Mouse (Mus musculus) midbrain, postnatal 0 days (tissue): ENCODE data around the gene Fubp1. TPM values are rescaled to one million over a fixed set of nuclear protein-coding genes. Genes with fewer than 3 reads are reported as not detected.

ENCODE experiments used
- ATAC-seq: fragments of 200-750 bp; cut with Nextera tagmentation; 2 replicates; pipeline ENCODE4 v1.8.0; 2017; ENCODE audit warnings: moderate number of reproducible peaks, mild to moderate bottlenecking, moderate TSS enrichment, moderate library complexity; ENCODE audit not compliant: low FRiP score
- DNase-seq: peaks from one replicate; pipeline ENCODE4 v3.0.0-alpha.2; 2015; ENCODE audit warnings: low spot score
- H3K27ac ChIP-seq: fragments of 300-500 bp; sonication (generic); 2 replicates; pipeline ENCODE4 v1.5.1; 2014; ENCODE audit warnings: low read depth, mild to moderate bottlenecking, low read length, mixed read lengths
- H3K27me3 ChIP-seq: fragments of 300-500 bp; sonication (generic); 2 replicates; pipeline ENCODE4 v1.6.1; 2014; ENCODE audit warnings: low read length, control low read depth, mixed read lengths; ENCODE audit not compliant: insufficient read depth
- H3K36me3 ChIP-seq: fragments of 300-500 bp; sonication (generic); 2 replicates; pipeline ENCODE4 v1.6.1; 2014; ENCODE audit warnings: low read length, control low read depth, mixed read lengths; ENCODE audit not compliant: insufficient read depth
- H3K4me1 ChIP-seq: fragments of 300-500 bp; sonication (generic); 2 replicates; pipeline ENCODE4 v1.6.1; 2014; ENCODE audit warnings: mild to moderate bottlenecking, control low read depth, antibody characterized with exemption, low read length, mixed read lengths; ENCODE audit not compliant: insufficient read depth
- H3K4me2 ChIP-seq: fragments of 300-500 bp; sonication (generic); 2 replicates; pipeline ENCODE4 v1.6.1; 2014; ENCODE audit warnings: low read depth, mild to moderate bottlenecking, low read length, mixed read lengths; ENCODE audit not compliant: poor library complexity, severe bottlenecking
- H3K4me3 ChIP-seq: fragments of 300-500 bp; sonication (generic); 2 replicates; pipeline ENCODE4 v1.5.1; 2014; ENCODE audit warnings: low read depth, mild to moderate bottlenecking, low read length, moderate library complexity
- H3K9ac ChIP-seq: fragments of 300-500 bp; sonication (generic); replicated peaks from 2 replicates; pipeline ENCODE4 v1.6.1; 2014; ENCODE audit warnings: mild to moderate bottlenecking, low read length, moderate library complexity, mixed read lengths; ENCODE audit not compliant: poor library complexity, severe bottlenecking
- H3K9me3 ChIP-seq: fragments of 300-500 bp; sonication (generic); 2 replicates; pipeline ENCODE4 v1.6.1; 2016; ENCODE audit warnings: low read length, control low read depth
- CTCF ChIP-seq: IDR thresholded peaks from 2 replicates; pipeline ENCODE4 v1.5.1; 2016; ENCODE audit warnings: antibody characterized with exemption, mild to moderate bottlenecking
- WGBS: fragments of 180-500 bp; shearing (Covaris S2); extraction: QIAGEN DNeasy Blood & Tissue Kit; methylation state at CpG from one replicate; pipeline ENCODE4 v1.1.7; 2014; 5-methylcytosine and 5-hydroxymethylcytosine counted together
- polyA plus RNA-seq: library from polyadenylated mRNA; unstranded; fragments of >200 nt; fragmentation: Nextera tagmentation; extraction: Ambion mirVana; gene quantifications from 2 replicates; pipeline ENCODE4 v1.2.1, GENCODE M21; 2015
- total RNA-seq: library from RNA; depleted of rRNA; stranded (reverse); fragments of >200 nt; gene quantifications from 2 replicates; pipeline ENCODE4 v1.2.3, GENCODE M21; 2014

Gene Fubp1
- total and polyA plus RNA-seq, 2 experiments from 2014 or later: 127 to 183 TPM

DNA sequence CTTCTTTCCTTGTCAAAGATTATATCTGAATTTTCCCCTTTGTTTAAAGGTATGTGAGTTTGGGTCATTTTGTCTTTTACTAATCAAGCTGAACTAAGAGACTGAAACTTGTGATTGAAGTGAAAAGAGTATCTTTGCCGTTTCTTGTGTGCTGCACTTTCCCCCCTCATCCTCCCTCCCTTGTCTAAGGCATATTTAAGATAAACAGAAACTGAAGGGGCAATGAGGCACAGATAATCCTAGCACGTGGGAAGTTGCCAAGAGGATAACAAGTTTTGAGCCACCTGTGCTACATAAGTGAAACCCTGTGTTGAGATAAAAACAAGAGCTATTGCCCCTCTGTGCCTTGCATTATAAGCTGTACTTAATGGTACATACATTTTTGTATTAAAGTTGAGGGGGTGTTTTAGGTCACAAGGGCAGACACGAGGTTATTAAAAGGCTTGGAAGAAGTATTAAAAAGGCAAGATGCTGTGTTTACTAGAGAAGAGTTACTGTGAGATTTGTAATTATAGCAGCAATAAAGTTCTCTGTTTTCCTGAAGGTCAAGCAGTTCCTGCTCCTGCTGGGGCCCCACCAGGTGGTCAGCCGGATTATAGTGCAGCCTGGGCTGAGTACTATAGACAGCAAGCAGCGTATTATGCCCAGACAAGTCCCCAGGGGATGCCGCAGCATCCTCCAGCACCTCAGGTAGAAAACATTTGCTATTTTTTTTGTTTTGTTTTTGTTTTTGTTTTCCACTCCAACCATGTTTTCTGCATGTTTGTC is 21.3 kb downstream of the Fubp1 start:
- 39% methylated on average over 6 of the region's 6 CpGs for WGBS
- ATAC-seq (no peak), DNase-seq (no peak)
- Histone ChIP-seq H3K4me1 (no peaks in the 10 kb centered on the region), H3K4me2 (no peak overlapping the region), H3K4me3 (no peak overlapping the region), H3K27ac (no peak overlapping the region), H3K9ac (no peak overlapping the region), H3K36me3 (peaks cover 16% of the 10 kb centered on the region; the same call in 1 of the 2 replicates), H3K27me3 (no peaks in the 10 kb centered on the region), H3K9me3 (no peaks in the 10 kb centered on the region)
- no peak for TF ChIP-seq CTCF

DNA sequence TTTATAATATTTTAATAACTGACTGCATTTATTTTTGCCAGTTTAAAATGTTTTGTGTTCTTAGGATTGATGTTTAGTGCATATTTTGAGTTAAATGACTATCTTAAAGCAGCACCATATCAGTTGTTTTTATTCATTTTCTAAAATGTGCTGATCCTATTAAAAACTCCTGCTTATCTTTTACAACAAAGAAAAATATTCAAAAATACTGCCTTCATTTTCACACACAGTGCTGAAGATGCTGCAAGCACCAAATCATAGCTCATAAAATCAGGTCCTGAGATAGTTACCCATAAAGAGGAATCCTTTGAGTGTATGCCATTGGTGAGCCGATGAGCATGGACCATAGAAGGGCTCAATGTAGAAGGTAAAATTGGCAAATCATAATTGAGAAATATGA is 25.0 kb downstream of the Fubp1 start:
- DNase-seq: no peak
- H3K4me3 ChIP-seq: no peak overlapping the region
- no peaks in the 10 kb centered on the region for H3K4me1 ChIP-seq
- WGBS: 90% methylated on average over 1 of the region's 1 CpGs
- H3K36me3 ChIP-seq: peaks cover 18% of the 10 kb centered on the region
- ATAC-seq: no peak
- no peak overlapping the region for H3K9ac ChIP-seq
- H3K9me3 ChIP-seq: no peaks in the 10 kb centered on the region
- no peak for TF ChIP-seq CTCF
- H3K27me3 ChIP-seq: no peaks in the 10 kb centered on the region
- H3K27ac ChIP-seq: no peak overlapping the region
- H3K4me2 ChIP-seq: no peak overlapping the region

DNA sequence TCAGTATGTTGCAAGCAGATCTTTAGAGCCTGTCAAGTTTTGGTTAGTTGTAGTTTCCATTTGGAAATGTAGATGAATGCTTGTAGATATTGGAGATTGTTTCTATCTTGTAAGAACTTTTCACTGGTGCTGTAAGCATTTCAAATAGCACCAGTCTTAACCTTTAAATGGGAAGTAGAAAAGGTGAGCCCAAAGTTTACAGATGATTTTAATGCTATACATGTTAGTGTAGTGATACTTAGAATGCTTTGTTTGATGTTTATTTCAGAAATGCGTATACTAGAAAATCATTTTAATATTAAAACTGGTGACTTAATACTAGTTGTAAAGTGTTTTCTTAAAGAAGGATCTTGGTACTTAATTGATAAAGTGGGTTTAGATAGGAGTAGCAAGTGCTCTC is 25.6 kb downstream of the Fubp1 start:
- DNase-seq (no peak), ATAC-seq (no peak)
- peaks cover 16% of the 10 kb centered on the region for H3K36me3 ChIP-seq
- no peaks in the 10 kb centered on the region for H3K27me3 ChIP-seq
- H3K27ac ChIP-seq: no peak overlapping the region
- no peaks in the 10 kb centered on the region for H3K4me1 ChIP-seq
- TF ChIP-seq CTCF: no peak
- no peak overlapping the region for H3K4me2 ChIP-seq
- H3K9me3 ChIP-seq: no peaks in the 10 kb centered on the region
- 97% methylated on average over 1 of the region's 1 CpGs for WGBS
- no peak overlapping the region for H3K4me3 ChIP-seq
- no peak overlapping the region for H3K9ac ChIP-seq

DNA sequence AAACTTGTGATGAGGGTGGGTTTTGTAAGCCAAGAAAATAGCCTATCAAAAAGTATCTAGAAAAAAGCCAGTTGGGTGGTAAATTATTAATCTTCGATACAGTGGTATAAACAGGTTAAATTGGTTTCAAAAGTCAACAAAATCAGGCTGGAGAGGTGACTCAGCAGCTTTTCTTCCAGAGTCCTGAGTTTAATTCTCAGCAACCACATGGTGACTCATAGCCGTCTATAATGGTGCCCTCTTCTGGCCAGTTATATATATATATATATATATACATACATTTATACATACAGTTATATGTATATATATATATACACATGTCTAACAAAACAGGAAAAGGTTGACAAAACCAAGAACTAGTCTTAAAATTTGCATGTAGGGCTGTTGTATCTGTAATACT is 28.6 kb downstream of the Fubp1 start:
- Histone ChIP-seq H3K4me2 (no peak overlapping the region), H3K9ac (no peak overlapping the region), H3K4me1 (no peaks in the 10 kb centered on the region), H3K36me3 (peaks cover 13% of the 10 kb centered on the region), H3K27ac (no peak overlapping the region), H3K9me3 (no peaks in the 10 kb centered on the region), H3K27me3 (no peaks in the 10 kb centered on the region), H3K4me3 (no peak overlapping the region)
- DNase-seq (peak; percentile 17), ATAC-seq (no peak)
- 70% methylated on average over 2 of the region's 2 CpGs for WGBS
- no peak for TF ChIP-seq CTCF

DNA sequence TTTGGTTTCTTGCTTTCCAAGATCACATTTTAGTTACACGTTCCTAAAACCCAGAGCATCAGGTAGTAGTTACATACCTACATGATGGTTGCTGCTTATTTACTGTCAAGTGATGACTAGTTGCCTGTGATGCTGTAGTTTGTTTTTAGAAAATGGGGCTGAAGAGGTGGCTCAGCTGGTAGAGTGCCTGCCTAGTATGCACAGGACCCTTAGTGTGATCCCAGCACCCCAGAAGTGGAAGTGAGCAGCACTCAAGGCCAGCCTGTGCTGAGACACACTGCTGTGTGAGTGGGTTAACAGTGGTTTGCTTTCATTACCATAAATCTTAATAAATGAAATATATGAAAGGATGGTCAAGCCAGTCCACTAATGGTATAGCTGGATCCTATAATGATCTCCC is 29.4 kb downstream of the Fubp1 start:
- 100% methylated on average over 1 of the region's 1 CpGs for WGBS
- H3K27ac ChIP-seq: no peak overlapping the region

DNA sequence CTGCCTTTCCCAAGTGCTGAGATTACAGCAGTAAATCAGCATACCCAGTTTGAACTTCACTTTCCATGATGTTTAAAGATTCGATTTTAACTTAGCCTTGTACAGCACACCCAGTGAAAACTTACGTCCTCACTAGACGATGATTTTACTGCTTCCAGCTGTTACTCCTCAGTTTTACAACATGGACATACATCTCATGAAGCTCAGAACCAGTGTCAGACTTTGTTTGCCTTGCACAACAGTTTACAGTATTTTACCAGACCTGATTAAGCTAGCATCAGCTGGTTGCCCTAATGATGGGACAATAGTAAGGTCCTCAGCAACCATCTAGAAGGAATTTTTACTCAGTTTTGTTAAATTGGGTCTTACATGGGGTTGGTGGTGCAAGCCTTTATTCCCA is 30.9 kb downstream of the Fubp1 start:
- Histone ChIP-seq H3K9me3 (no peaks in the 10 kb centered on the region), H3K27me3 (no peaks in the 10 kb centered on the region), H3K4me1 (no peaks in the 10 kb centered on the region), H3K36me3 (peaks cover 13% of the 10 kb centered on the region), H3K9ac (no peak overlapping the region), H3K27ac (no peak overlapping the region), H3K4me3 (no peak overlapping the region), H3K4me2 (no peak overlapping the region)
- no peak for TF ChIP-seq CTCF
- DNase-seq (no peak), ATAC-seq (no peak)
- 83% methylated on average over 3 of the region's 3 CpGs for WGBS

More for the DNA sequence above, 29.4 kb downstream of the Fubp1 start:
- no peaks in the 10 kb centered on the region for H3K27me3 ChIP-seq
- DNase-seq (no peak), ATAC-seq (no peak)
- no peak overlapping the region for H3K4me2 ChIP-seq
- TF ChIP-seq CTCF: no peak
- H3K9ac ChIP-seq: no peak overlapping the region
- no peak overlapping the region for H3K4me3 ChIP-seq
- no peaks in the 10 kb centered on the region for H3K4me1 ChIP-seq
- no peaks in the 10 kb centered on the region for H3K9me3 ChIP-seq
- H3K36me3 ChIP-seq: peaks cover 13% of the 10 kb centered on the region
